Mouse (Mus musculus): Measurements from ENCODE around the gene Hist1h1e. TPM values are rescaled to one million over a fixed set of nuclear protein-coding genes. Genes with fewer than 3 reads are reported as not detected.

The Hist1h1e gene
- polyA plus RNA-seq, 1 experiment: 6.9 TPM

DNA sequence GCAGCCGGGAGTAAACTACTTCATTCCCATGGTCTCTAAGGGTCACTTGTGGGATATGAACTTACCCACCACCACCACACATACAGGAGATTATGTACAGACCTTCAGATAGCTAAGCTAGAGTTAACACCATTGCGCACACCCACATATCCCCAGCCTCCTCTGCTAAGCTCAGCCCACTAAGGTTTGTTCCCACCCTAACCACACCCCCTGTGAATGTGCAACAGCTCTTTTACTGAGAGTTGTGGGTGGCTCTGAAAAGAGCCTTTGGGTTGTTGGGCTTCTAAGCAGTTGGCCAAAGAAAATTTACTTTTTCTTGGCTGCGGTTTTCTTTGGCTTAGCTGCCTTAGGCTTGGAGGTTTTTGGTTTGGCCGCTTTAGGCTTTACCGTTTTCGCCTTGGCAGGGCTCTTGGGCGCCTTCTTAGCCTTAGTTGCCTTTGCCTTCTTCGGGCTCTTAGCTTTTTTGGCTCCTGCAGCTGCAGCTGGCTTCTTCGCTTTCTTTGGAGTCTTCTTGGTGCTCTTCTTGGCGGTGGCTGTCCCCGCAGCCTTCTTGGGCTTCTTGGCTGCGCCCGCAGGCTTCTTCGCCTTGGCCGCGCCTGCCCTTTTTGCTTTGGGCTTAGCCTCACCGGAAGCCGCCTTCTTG, 705 bp downstream of the Hist1h1e start:
- Histone ChIP-seq H3K4me1 (ENCODE audit: control insufficient read depth, insufficient read depth, low read length) (no peaks in the 10 kb centered on the region), H3K27ac (ENCODE audit: insufficient read depth, low read length) (peak overlapping the region; percentile 73), H3K27me3 (ENCODE audit: control insufficient read depth, insufficient read depth, low read length, poor library complexity, severe bottlenecking) (no peaks in the 10 kb centered on the region; the same call in 1 of the 2 replicates), H3K36me3 (ENCODE audit: control insufficient read depth, insufficient read depth, low read length, poor library complexity, severe bottlenecking) (no peaks in the 10 kb centered on the region), H3K9ac (ENCODE audit: low read depth, poor library complexity, severe bottlenecking) (peak overlapping the region; percentile 79), H3K9me3 (replicated peaks; ENCODE audit: control insufficient read depth, insufficient read depth, low read length, poor library complexity, severe bottlenecking) (no peaks in the 10 kb centered on the region), H3K4me3 (ENCODE audit: low read depth, low read length) (peak overlapping the region; percentile 76)
- TF ChIP-seq EP300 (IDR thresholded peaks at IDR 0.05; ENCODE audit: insufficient read depth, low read depth, low read length) (no peak), POLR2A (IDR thresholded peaks at IDR 0.05; ENCODE audit: insufficient read depth, low read length) (peak; percentile 51)

DNA sequence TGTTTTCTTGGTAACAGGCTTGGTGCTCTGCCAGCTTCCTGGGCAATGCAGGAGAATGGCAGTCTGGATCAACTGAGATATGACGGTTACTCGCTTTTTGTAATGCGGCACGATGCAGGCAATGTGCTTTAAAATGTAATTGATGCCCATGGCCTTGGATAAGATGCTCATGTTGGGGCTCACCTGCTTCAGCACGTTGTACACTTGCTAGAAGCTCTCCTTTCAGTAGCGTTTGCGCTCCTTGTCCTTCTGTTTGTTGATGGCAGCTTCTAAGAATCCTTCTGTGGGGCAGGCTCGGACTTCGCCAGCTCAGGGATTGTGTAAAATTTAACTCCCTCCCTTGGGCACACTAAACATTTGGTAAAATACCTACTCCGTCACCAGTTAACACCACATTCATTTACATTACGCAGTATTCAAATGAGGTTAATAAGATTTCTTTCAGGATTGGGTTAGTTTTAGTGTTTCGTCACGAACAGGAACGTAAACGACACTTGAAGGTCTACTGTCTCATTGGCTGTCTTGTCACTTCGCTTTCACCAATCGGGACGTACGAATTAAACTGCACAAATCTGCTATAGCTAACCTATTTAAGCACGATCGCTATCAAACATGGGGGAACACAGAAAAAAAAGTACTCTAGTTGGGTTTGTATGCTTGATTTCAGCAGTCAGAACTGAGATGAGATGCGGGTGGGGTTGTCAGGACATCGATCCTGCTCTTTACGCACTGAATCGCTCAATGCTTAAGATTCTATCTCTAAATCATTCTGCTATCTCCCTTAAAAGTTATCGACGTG, 1.4 kb downstream of the Hist1h1e start, which contains the start of gene Hist1h2be:
Gene Hist1h2be, minus strand, starts transcription at position 392 of the 799 bp plus-strand sequence.
- Histone ChIP-seq H3K36me3 (ENCODE audit: control insufficient read depth, insufficient read depth, low read length, poor library complexity, severe bottlenecking) (no peaks in the 10 kb centered on the region), H3K9ac (ENCODE audit: low read depth, poor library complexity, severe bottlenecking) (peak within 1 kb of the TSS; percentile 79), H3K4me3 (ENCODE audit: low read depth, low read length) (peak within 1 kb of the TSS; percentile 89), H3K27ac (ENCODE audit: insufficient read depth, low read length) (peak within 1 kb of the TSS; percentile 74), H3K27me3 (ENCODE audit: control insufficient read depth, insufficient read depth, low read length, poor library complexity, severe bottlenecking) (no peaks in the 10 kb centered on the region; the same call in 1 of the 2 replicates), H3K4me1 (ENCODE audit: control insufficient read depth, insufficient read depth, low read length) (no peaks in the 10 kb centered on the region), H3K9me3 (replicated peaks; ENCODE audit: control insufficient read depth, insufficient read depth, low read length, poor library complexity, severe bottlenecking) (no peaks in the 10 kb centered on the region)
- TF ChIP-seq EP300 (IDR thresholded peaks at IDR 0.05; ENCODE audit: insufficient read depth, low read depth, low read length) (no peak), CTCF (IDR thresholded peaks at IDR 0.05; ENCODE audit: low read depth, low read length) (no peak), POLR2A (IDR thresholded peaks at IDR 0.05; ENCODE audit: insufficient read depth, low read length) (no peak)

DNA sequence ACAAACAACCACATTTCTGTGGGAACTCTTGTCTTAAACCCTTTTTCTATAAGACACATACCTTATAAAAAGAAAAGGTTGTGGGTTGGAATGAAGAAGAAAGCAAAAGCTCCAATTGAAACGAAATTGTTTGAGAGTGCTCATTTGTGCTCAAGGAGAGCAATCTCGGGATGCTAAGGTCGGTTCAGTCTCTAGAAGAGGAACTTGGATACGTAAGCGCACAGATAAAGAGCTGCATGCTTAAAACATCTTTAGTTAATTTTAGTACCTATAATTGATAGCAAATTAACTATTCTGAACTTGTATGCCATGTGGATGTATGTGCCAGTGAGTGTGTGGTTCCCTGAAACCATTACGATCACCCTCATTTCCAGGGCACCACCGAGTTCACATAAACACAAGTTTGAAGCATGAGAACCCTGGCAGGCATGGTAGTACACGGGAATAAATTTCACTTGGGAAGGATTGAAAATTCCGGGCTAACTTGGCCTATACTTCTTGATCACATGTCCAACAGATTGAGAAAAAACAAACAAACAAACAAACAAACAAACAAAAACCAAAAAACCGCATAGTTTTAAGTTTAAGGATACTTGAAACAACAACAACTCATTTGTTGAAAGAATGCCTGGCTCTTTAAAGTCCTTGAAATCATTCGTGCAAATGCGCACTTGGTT, 2.2 kb downstream of the Hist1h1e start:
- Histone ChIP-seq H3K9ac (ENCODE audit: low read depth, poor library complexity, severe bottlenecking) (peak overlapping the region; percentile 79), H3K27ac (ENCODE audit: insufficient read depth, low read length) (peak overlapping the region; percentile 74)
- TF ChIP-seq EP300 (IDR thresholded peaks at IDR 0.05; ENCODE audit: insufficient read depth, low read depth, low read length) (no peak), POLR2A (IDR thresholded peaks at IDR 0.05; ENCODE audit: insufficient read depth, low read length) (no peak), CTCF (IDR thresholded peaks at IDR 0.05; ENCODE audit: low read depth, low read length) (no peak)

DNA sequence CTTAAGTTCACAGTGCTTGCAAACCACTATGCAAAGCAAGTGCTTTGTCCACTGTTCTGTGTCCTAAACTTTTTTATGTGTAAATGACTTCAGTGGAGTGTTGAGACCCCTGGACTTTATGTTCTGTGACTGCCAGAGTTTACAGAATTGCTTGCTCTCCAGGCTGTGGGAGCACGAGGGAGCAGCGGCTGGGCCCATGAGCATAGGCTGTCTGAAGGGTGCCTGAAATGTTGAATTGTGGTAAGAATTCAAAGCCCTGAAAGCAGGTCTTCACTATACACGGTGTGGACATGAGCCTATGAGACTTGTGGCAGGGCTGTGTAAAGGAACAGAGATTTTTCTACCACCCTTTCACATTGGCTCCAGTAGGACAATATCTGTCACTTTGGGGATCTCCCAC, 10.7 kb downstream of the Hist1h1e start:
- Histone ChIP-seq H3K4me1 (ENCODE audit: control insufficient read depth, insufficient read depth, low read length) (no peaks in the 10 kb centered on the region), H3K4me3 (ENCODE audit: low read depth, low read length) (no peak overlapping the region), H3K36me3 (ENCODE audit: control insufficient read depth, insufficient read depth, low read length, poor library complexity, severe bottlenecking) (no peaks in the 10 kb centered on the region), H3K27ac (ENCODE audit: insufficient read depth, low read length) (no peak overlapping the region), H3K9me3 (replicated peaks; ENCODE audit: control insufficient read depth, insufficient read depth, low read length, poor library complexity, severe bottlenecking) (no peaks in the 10 kb centered on the region), H3K27me3 (ENCODE audit: control insufficient read depth, insufficient read depth, low read length, poor library complexity, severe bottlenecking) (no peaks in the 10 kb centered on the region), H3K9ac (ENCODE audit: low read depth, poor library complexity, severe bottlenecking) (no peak overlapping the region)
- TF ChIP-seq POLR2A (IDR thresholded peaks at IDR 0.05; ENCODE audit: insufficient read depth, low read length): no peak
- no peak for TF ChIP-seq CTCF (IDR thresholded peaks at IDR 0.05; ENCODE audit: low read depth, low read length)
- TF ChIP-seq EP300 (IDR thresholded peaks at IDR 0.05; ENCODE audit: insufficient read depth, low read depth, low read length): no peak

More for the DNA sequence above, 2.2 kb downstream of the Hist1h1e start:
- Histone ChIP-seq H3K4me3 (ENCODE audit: low read depth, low read length) (peak overlapping the region; percentile 89), H3K4me1 (ENCODE audit: control insufficient read depth, insufficient read depth, low read length) (no peaks in the 10 kb centered on the region), H3K27me3 (ENCODE audit: control insufficient read depth, insufficient read depth, low read length, poor library complexity, severe bottlenecking) (no peaks in the 10 kb centered on the region; the same call in 1 of the 2 replicates), H3K36me3 (ENCODE audit: control insufficient read depth, insufficient read depth, low read length, poor library complexity, severe bottlenecking) (no peaks in the 10 kb centered on the region), H3K9me3 (replicated peaks; ENCODE audit: control insufficient read depth, insufficient read depth, low read length, poor library complexity, severe bottlenecking) (no peaks in the 10 kb centered on the region)

DNA sequence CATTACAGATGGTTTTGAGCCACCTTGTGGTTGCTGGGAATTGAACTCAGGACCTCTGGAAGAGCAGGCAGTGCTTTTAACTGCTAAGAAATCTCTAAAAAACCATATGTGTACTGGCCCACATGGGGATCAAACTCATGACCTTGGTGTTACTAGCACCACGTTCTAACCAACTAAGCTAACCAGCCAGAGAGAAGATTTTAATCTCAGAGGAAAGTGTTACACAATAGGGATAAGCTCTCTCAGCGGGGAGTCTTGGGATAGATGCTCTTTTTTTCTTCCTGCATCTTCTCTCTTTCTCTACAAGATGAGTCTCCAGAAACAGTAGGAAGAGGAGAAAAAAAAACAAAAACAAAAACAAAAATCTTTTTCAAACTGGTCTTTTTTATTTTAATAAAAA, 12.0 kb downstream of the Hist1h1e start:
- H3K27me3 ChIP-seq (ENCODE audit: control insufficient read depth, insufficient read depth, low read length, poor library complexity, severe bottlenecking): no peaks in the 10 kb centered on the region
- no peak overlapping the region for H3K27ac ChIP-seq (ENCODE audit: insufficient read depth, low read length)
- TF ChIP-seq CTCF (IDR thresholded peaks at IDR 0.05; ENCODE audit: low read depth, low read length) (no peak), EP300 (IDR thresholded peaks at IDR 0.05; ENCODE audit: insufficient read depth, low read depth, low read length) (no peak), POLR2A (IDR thresholded peaks at IDR 0.05; ENCODE audit: insufficient read depth, low read length) (no peak)
- no peak overlapping the region for H3K4me3 ChIP-seq (ENCODE audit: low read depth, low read length)
- H3K9me3 ChIP-seq (replicated peaks; ENCODE audit: control insufficient read depth, insufficient read depth, low read length, poor library complexity, severe bottlenecking): no peaks in the 10 kb centered on the region
- no peaks in the 10 kb centered on the region for H3K4me1 ChIP-seq (ENCODE audit: control insufficient read depth, insufficient read depth, low read length)
- H3K36me3 ChIP-seq (ENCODE audit: control insufficient read depth, insufficient read depth, low read length, poor library complexity, severe bottlenecking): no peaks in the 10 kb centered on the region
- no peak overlapping the region for H3K9ac ChIP-seq (ENCODE audit: low read depth, poor library complexity, severe bottlenecking)

All from ES-Bruce4 (cell line).